Mouse (Mus musculus): ENCODE measurements around the gene Hes5.

The Hes5 gene

GRCm38 (mm10) chr4:154941831-154942230, 18.9 kb upstream of the Hes5 start:
- no peak for DNase-seq (ENCODE audit: extremely low read depth, insufficient read length, low spot score)

GRCm38 (mm10) chr4:154942632-154943322, 17.9 kb upstream of the Hes5 start:
- DNase-seq (ENCODE audit: extremely low read depth, insufficient read length, low spot score) = no peak

GRCm38 (mm10) chr4:154943323-154944039, 17.2 kb upstream of the Hes5 start:
- DNase-seq (ENCODE audit: extremely low read depth, insufficient read length, low spot score) = no peak

- DNase-seq (ENCODE audit: extremely low read depth, insufficient read length, low spot score) = peak; percentile 57
These were observed 16.6 kb upstream of the Hes5 start for GRCm38 (mm10) chr4:154944121-154944590.

- peak; percentile 27 for DNase-seq (ENCODE audit: extremely low read depth, insufficient read length, low spot score)
These were observed 14.4 kb upstream of the Hes5 start for GRCm38 (mm10) chr4:154946319-154946718.

GRCm38 (mm10) chr4:154948066-154948939, 12.4 kb upstream of the Hes5 start:
- no peak for DNase-seq (ENCODE audit: extremely low read depth, insufficient read length, low spot score)

- no peak for DNase-seq (ENCODE audit: extremely low read depth, insufficient read length, low spot score)
These were observed 11.7 kb upstream of the Hes5 start for GRCm38 (mm10) chr4:154948940-154949588.

GRCm38 (mm10) chr4:154949589-154949982, 11.1 kb upstream of the Hes5 start:
- DNase-seq (ENCODE audit: extremely low read depth, insufficient read length, low spot score) = no peak

GRCm38 (mm10) chr4:154952461-154953241, 8.1 kb upstream of the Hes5 start:
- no peak for DNase-seq (ENCODE audit: extremely low read depth, insufficient read length, low spot score)

GRCm38 (mm10) chr4:154956604-154957003, 4.1 kb upstream of the Hes5 start:
- DNase-seq (ENCODE audit: extremely low read depth, insufficient read length, low spot score) = no peak

- no peak for DNase-seq (ENCODE audit: extremely low read depth, insufficient read length, low spot score)
These were observed 3.3 kb upstream of the Hes5 start for GRCm38 (mm10) chr4:154957289-154957993.

- no peak for DNase-seq (ENCODE audit: extremely low read depth, insufficient read length, low spot score)
These were observed 2.6 kb upstream of the Hes5 start for GRCm38 (mm10) chr4:154958171-154958570.

GRCm38 (mm10) chr4:154958621-154959020, 2.1 kb upstream of the Hes5 start:
- DNase-seq (ENCODE audit: extremely low read depth, insufficient read length, low spot score) = no peak

GRCm38 (mm10) chr4:154960021-154960689, 568 bp upstream of the Hes5 start:
- DNase-seq (ENCODE audit: extremely low read depth, insufficient read length, low spot score) = no peak

- no peak for DNase-seq (ENCODE audit: extremely low read depth, insufficient read length, low spot score)
These were observed 559 bp downstream of the Hes5 start for GRCm38 (mm10) chr4:154961226-154961738.

GRCm38 (mm10) chr4:154961911-154962310, 1.2 kb downstream of the Hes5 start:
- DNase-seq (ENCODE audit: extremely low read depth, insufficient read length, low spot score) = no peak

GRCm38 (mm10) chr4:154962683-154963082, 2.0 kb downstream of the Hes5 start:
- DNase-seq (ENCODE audit: extremely low read depth, insufficient read length, low spot score) = no peak

GRCm38 (mm10) chr4:154963190-154963836, 2.6 kb downstream of the Hes5 start:
- no peak for DNase-seq (ENCODE audit: extremely low read depth, insufficient read length, low spot score)

Measured in 3134 (cell line).